Mouse (Mus musculus) cerebral cortex, adult 2 months (tissue): ENCODE data around the gene Farp1.

Experiments
- WGBS: fragments of 180-500 bp; shearing (Covaris S2); methylation state at CpG from one replicate; pipeline ENCODE4 v1.1.7; 2018; 5-methylcytosine and 5-hydroxymethylcytosine counted together

Gene Farp1

DNA sequence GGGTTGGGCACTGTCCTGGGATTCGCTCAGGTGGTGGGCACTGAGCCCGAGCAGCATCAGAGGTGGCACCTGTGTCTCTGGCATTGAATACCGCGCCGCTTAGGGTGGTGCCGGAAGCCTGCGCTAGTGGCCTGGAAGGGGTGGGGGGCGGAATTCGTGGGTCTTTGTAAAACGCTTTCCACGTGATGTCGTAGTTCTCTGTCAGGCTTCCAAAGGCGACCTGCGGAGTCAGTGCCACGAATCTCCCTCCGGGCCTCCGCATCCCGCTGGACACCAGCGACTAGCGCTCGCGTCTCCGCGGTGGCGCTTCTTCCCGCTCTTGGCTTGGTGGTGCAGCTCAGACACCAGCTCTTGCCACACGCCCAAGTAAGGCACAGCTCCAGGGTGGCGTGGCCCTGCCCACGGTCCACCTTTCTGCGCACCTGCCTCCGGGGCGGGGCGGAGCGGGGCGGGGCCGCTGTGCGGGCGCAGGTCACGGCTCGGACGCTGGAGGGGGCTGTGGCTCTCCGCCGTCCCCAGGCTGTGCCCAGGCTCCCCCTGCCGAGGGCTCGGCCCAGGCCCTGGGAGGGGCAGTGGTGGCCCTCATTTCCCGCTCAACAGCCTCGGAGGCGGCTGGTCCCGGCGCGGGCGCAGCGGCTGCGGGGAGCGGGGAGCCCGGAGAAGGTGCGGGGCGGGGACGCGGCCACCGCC, at the start of gene Farp1:
Gene Farp1 (plus strand): TSS at position 228 of the 690 bp plus-strand sequence.
- WGBS: 2% methylated on average over 60 of the region's 61 CpGs

DNA sequence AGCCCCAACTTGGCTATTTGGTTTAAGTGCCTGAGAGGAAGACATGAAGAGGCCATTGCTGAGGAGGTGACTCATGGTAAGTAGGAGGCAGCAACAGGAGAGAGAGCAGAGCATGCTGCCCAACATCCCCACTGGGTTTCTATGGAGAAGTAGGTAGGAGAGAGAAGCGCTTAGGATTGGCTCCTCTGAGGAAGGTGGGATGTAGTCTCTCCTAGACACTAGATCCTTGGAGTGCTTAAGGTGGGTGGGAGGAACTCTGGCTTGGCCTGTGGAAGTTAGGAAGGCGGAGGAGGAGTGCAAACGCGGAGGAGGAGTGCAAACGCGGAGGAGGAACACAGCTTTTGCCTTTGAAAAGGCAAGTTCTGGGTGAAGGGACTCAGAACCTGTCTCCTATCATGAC, 45.9 kb upstream of the Farp1 start:
- WGBS: 44% methylated on average over 6 of the region's 6 CpGs

DNA sequence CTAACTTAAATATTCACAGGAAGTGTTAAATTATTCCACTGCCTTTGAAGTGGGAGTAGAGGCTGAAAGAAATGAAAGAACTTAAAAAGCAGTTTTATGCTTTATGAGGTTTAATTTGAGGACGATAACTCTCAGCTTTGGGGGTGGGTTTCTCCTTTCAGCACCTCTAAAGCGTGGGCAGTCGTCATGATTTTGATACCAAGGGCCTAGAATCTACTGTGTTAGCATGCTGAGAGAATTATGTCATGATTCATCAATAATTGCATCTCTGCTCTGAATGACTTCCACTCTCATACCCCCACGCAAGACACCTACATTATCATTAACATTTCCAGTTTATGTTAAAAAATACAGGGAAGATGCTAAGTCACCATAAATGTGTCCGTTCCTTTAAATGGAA, 37.3 kb upstream of the Farp1 start:
- 62% methylated on average over 5 of the region's 5 CpGs for WGBS

DNA sequence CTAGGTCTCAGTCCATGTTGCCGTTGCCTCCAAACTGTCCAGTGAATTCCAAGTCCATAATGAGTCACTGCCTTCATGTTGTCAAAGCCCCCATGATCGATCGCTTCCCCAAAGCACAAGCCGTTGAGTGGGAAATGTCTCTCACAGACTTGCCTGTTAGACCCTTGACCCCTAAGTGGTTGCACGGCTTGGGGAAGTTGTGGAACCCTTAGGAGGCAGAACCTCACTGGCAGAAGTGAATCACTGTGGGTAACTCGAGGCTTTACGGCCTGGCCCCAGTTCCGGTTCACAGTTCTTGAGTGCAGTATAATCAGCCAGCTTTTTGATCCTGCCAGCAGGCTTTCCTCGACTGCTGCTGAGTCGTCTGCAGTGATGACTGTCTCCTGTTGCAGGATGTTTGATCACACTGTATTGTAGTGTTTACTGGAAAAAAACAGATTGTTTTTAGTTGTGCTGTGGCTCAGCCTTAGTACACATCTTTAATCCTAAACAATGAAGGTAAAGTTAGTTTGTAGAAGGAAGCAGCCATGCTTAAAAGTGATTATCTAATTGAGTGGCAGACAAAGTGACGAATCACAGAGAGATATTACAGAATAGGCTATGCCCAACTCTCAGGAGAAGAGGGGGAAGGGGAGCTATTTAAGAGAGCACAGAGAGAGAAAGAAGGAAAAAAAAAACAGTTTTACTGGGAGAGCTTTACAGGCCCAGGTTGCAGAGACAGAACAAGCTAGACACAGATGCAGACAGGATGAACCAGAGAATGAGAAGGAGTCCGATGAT, 34.2 kb upstream of the Farp1 start:
- 62% methylated on average over 12 of the region's 12 CpGs for WGBS

DNA sequence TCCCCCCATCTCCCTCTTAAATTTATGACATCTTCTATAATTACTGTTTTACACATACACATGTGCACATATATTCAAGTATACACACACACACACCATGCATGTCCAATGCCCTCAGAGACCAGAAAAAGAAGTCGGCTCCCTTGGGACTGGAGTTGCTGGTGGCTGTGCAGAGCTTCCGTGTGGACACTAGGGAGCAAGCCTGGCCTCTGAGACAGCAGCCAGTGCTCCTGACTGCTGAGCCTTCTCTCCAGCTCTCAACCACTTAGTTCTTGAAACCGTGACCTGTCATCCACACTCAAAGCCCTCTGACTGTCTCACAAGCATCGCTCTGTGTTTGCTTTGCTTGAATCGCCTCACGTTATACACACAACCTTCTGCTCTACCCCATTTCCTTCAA, 29.4 kb upstream of the Farp1 start:
- 62% methylated on average over 6 of the region's 6 CpGs for WGBS

DNA sequence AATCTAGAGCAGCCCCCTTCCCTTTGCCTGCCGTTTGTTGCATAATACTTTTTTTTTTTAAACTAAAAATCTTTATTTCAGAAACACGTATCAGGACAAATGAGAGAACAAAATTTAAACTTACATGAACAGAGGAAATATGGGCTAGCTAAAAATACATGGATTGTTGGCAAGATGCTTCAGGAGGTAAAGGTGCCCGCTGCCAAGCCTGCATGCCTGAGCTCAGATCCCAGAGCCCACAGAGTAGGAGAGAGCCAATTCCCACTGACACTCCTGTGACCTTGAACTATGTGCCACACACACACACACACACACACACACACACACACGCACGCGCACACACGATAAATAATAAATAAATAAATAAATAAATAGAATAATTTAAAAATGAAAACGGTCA, 29.0 kb upstream of the Farp1 start:
- 68% methylated on average over 8 of the region's 8 CpGs for WGBS

DNA sequence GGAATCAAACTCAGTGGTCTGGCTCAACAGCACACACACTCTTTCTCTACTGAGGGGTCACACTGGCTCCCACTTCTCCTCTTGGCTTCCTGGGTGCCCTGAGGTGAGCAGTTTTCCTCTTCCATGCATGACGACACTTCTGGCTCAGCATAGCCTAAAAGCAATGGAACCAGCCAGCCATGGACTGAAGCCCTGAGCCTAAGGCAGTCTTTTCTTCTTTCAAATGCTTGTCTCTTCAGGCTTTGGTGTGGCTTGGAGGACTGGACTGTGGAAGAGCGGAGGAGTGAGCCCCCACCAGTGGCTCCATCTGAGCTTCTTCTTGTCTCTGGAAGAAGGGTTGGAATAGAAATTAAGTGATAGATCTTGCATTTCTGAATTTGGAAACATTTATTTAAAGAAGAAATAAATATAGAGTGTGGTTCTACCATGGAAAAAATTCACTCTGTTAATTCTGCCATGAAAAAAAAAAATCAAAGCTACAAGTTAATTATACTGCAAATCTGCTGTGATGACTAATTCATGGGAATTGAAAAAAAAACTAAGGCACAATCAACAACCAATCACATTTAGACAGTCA, 19.8 kb upstream of the Farp1 start:
- 41% methylated on average over 2 of the region's 2 CpGs for WGBS

DNA sequence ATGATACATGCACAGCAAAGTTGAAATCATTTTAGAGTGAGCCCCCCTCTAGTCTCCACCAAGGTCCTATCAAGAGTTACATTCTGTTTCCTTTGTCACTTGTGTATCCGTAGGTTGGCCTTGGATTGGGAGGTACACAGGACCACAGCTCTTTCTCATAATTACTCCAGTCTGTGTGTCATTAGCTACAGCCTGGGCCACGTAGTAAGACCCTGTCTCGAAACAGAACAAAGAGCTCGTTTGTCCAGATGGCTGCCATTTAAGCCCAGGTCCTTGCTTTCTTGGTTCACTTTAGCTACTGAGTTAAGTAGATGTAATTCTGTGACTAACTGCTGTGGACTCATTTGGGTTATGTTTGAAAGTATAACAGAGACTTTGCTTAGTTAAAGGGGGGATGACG, 12.6 kb upstream of the Farp1 start:
- 71% methylated on average over 5 of the region's 5 CpGs for WGBS

DNA sequence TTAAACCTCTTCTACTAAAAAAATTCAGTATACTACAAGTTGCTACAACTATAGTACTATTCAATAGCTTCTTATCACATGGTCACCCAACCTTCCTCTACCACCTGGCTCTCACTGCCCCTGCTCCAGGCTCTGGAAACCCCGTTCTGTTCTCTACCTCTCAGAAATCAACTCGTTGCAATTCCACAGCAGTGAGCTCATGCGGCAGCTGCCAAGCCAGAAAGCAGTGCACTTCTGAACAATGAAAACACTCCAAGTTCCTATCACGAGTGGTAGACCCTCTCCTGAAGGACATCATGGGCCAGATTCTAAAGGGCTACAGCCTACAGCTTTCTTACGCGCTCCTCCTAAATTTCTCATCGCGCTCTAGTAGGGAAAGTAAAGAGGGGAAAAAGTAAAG, 9.6 kb upstream of the Farp1 start:
- WGBS: 59% methylated on average over 8 of the region's 8 CpGs

DNA sequence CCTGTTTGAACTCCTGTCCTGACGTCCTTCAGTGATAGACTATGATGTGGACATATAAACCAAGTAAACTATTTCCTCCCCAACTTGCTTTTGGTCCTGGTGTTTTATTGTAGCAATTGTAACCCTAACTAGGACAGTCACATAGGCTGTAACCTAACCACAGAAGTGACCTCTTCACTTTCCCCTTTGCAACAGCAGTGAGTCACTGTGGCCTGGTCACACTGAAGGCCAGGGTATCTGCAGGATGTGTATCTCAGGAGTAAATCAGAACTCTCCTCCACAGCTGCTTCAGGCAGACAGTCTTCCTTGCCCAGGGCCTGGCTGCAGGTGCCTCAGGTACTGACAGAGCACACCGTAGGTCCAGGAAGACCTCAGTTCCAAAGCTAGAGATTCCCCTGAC, 3.6 kb upstream of the Farp1 start:
- 94% methylated on average over 2 of the region's 2 CpGs for WGBS

DNA sequence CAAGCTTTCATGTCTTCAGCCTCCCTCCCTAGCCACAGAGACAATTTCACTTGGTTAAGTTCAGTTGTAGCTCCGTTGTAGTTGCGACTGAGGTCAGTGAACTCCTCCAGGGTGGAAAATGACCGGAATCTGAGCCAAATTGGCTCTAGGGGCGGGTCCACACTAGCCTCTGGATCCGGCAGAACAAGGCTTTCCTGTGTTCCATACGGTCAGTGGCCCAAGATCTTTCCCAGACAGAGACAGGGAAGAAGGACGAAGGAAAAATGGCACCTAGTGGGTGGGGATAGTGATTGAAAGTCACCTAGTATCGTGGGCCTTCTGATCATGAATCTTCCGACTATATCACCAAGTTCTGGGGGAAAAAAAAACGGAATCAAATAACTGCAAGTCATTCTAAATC, 475 bp upstream of the Farp1 start:
- WGBS: 14% methylated on average over 10 of the region's 10 CpGs

DNA sequence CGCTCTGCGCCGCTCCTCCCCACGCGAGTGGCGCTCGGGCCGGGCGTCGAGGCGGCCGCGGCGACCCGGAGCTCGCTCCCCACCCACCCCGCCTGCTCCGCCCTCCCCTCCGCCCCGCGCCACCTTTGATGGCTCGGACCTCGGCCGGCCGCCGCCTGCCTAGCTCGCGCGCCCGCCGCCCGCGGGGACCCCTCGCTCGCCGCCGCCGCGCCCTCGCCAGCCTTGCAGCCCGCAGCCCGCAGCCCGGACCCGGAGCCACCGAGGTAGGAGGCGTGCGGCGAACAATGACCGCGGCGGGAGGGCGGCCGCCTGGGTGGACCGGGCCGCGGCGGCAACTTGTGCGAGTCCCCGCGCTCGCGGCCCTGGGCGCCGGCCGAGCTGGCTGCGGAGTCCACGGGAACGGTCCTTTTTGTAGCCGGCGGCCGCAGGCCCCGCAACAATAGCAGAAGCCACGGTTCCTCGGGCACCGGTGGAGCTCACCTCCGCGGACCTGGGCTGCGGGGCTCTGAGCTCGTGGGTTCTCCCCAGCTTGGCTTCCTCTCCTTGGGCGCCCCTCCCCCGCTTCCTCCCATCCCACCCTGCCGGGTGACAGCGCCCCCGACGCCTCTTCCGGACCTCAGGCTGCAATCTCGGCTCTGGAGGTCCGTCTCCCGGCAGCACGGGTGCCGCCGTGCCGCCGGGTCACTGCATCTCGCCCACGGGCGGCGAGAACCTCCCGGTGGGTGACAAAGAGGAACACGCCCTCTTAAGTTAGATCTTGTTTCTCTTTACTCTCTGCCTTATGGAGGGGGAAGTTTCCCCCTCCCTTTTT, 868 bp downstream of the Farp1 start:
- WGBS: under 1% methylated on average over 77 of the region's 100 CpGs

DNA sequence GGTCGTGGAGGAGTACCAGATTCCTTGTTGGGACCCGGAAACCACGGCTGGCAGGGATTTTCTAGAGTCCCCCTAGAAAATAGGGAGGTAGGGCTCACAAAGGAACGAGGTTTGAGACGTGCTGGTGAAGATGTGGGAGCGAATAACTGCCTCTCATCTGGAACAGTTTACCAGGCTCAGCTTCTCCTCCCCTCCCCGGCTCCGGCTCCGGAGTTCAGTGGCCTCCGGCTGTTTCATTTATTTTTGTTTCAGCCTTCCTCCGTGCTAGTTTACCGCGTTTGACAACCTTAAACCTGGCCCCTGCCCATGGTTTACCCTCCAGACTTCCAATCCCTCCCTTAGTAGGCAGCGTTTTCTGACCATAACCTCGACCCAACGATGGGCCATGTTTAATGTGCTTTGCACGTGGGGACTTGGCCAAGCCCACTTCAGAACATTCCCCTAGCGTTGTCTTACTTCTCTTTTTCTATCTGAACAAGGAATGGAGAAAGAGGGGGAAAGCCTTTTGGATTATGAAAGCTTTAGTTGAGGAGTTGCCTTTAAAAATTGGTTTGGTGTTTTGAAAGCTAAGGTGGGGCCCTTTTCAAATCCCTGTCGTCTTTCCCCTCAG, 1.7 kb downstream of the Farp1 start:
- 3% methylated on average over 19 of the region's 19 CpGs for WGBS

DNA sequence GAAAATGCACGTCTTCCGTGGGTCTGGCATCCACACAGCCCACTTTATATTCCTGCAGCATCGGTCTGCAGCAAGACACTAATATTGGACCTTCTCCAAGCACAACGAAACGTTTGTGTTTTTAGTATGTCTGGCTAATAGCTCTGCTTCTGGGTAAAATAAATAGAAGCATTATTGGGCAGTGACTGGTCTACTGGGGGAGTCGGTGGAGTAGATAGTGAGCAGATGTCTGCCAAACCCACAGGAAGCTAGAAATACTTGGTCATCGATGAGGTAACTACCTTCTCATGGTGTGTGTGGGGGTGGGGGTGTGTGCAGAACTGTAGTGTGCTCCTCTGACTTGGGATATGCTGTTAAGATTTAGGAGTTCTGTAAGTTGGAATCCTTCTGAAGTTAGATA, 2.3 kb downstream of the Farp1 start:
- WGBS: 14% methylated on average over 7 of the region's 7 CpGs

DNA sequence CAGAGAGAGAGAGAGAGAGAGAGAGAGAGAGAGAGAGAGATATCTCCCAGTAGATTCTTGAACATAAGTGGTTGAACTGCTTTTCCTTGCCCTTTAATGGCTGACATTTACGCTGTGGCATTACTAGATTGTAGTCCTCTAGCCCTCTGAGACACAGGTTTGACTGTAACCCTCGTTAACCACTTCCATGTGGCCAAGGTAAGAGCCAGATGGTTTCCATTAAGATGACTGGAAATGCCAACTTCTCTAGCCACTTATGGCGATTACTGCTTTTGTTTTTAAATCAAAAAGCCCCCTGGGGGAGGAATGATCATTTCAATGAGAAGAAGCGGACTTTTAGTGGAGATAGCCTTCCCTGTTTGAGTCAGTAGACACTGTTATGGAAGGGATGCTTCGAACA, 3.7 kb downstream of the Farp1 start:
- 67% methylated on average over 5 of the region's 5 CpGs for WGBS

DNA sequence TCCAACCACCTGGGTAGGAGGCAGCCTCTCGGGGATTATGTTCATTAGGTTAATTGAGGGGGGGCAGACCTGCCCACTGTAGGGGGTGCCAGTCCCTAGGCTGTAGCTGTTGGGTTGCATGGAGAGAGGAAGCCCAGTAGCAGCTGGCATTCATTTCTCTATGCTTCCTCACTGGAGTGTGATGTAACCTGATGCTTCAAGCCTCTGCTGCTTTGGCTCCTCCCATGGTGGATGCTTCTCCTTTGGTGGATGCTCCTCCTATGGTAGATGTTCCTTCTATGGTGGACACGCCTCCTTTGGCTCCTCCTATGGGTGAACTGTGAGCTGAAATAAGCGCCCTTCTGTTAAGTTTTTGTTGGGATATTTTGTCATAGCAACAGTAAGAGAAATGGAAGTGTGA, 9.1 kb downstream of the Farp1 start:
- WGBS: 64% methylated on average over 3 of the region's 3 CpGs

DNA sequence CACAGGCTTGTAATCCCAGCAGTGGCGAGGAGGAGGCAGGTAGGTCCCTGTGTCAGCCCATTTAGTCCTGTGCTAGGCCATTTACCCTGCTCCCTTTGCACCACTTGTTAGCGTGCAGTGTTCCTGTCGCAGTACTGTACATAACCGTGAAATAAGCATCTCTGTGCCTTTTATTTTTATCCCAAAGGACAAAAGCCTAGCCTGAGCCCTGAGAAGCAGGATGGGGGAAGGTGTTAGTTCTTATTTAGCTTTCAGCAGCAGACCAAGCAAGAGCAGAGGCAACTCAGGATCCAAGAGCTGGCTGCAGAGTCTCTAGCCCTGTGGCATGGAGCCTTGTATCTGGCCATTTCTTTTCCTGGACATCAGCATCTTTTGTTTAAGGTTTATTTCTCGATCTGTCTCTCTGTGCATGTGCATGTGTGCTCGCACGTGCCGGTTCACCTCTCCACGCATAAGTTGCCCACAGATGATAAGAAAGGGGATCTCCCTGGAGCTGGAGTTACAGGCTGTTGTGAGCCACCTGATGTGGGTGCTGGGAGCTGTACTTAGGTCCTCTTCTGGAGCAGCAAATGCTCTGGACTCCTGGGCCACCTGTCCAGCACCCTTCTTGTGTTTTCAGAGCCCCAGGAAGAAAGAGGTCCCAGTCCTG, 11.4 kb downstream of the Farp1 start:
- 52% methylated on average over 9 of the region's 9 CpGs for WGBS

DNA sequence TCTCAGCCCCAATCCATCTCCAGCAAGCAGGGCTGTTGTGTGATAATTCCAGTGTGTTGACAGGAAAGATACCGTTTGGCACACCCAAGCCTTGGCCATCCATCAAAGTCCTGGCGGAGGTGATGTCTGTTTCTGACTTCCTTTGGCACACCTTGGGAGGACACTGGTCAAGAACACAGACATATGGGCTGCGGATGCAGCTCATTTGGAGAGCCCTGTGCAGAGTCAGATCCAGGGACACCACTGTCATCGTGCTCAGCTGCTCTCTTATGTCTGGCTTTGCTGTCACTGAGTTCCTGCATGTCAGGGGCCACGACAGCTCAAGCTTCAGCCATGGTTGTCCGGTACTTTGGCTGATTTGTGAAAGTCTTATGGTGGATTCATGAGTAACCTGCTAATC, 12.8 kb downstream of the Farp1 start:
- 84% methylated on average over 6 of the region's 6 CpGs for WGBS

DNA sequence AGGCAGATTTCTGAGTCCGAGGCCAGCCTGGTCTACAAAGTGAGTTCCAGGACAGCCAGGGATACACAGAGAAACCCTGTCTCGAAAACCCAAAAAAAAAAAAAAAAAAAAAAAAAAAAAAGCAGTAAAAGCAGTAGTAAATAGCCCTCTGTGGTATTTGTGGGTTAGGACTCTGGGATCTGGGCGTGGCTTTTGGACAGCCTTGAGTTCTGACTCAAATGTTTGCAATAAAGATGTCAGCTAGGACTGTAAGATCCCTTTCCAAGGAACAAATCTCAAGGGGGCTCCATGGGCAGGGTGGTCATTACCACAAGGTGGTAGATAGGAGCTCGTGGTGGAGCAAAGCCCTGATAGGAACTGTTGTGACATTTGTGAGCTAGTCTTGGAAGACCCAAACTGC, 16.0 kb downstream of the Farp1 start:
- 96% methylated on average over 3 of the region's 4 CpGs for WGBS

DNA sequence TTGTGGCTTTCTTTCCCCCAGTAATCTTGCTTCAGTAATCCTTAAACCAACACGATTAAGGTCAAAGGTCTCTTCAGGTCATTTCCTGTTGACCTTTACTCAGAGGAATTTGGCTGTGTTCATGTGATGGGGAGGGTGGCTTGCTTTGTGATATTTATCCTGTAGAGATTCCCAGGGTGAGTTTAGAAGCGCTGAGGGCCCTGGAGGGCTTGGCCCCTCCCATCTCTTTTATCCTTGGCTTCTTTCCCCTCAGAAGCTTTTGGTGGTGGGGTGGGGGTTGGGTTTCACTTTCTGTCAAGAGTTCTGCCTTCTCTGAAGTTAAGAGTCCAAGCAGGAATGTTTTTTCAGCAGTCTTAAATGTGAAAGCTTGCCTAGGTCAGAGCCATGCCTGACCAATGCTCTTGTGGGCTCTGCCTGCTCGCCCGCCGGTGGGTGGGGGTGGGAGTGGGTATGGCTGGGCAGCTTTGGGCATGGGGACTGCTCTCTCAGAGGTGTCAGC, 18.1 kb downstream of the Farp1 start:
- WGBS: 12% methylated on average over 5 of the region's 5 CpGs

DNA sequence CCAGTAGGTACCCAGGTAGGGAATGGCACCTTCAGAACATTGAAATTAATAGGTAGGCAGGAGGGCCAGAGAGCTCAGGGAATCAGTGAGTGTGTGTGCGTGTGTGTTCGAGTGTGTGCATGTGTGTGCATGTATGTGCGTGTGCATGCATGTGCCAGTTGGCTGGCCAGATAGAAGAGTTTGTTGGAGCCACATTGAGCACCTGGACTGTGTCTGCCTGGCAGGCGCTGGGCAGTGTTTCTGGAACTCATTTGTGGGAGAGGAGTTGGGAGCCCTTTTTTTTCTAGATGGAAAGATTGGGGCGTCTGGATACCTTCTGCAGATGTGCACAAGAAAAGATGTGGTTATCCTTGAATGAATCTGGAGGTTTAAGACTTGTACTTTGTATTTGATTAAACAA, 19.1 kb downstream of the Farp1 start:
- 85% methylated on average over 5 of the region's 5 CpGs for WGBS
